Mouse (Mus musculus): Measurements from ENCODE around the gene Anxa1.

Gene Anxa1

DNA sequence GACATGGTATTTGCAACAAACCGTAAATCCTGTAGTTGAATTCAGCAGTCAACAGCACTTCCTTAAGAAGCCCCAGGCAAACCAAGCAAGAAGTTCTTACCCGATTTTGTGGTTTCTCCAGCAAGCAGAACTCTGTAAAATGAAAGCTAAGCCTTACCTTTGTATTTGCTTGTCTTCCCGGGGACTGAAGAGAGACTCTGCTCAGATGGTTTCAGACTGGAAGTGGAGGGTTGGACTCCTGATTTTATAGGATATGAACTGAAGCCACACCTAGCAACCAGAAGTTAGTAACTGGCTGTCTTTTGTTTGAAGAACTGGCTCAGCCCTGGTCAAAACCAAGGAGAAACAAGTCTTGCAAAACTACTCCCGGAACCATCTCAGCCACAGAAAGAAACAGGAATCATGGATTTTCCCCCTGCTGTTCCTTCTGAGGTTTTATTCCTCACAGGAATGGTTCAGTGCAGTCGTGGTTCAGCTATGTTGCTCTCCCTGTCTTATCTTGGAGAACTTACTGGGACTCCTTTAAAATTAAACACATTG lies at the start of gene Anxa1:
Anxa1 (minus strand) TSS at position 490 of the 540 bp plus-strand sequence.
- no peaks in the 10 kb centered on the region for H3K27me3 ChIP-seq (ENCODE audit: control insufficient read depth, insufficient read depth, low read length, poor library complexity, severe bottlenecking)
- peak; percentile 59 for DNase-seq (ENCODE audit: low read depth, low spot score)
- H3K36me3 ChIP-seq (ENCODE audit: control insufficient read depth, insufficient read depth, low read length, poor library complexity, severe bottlenecking), result no peaks in the 10 kb centered on the region

DNA sequence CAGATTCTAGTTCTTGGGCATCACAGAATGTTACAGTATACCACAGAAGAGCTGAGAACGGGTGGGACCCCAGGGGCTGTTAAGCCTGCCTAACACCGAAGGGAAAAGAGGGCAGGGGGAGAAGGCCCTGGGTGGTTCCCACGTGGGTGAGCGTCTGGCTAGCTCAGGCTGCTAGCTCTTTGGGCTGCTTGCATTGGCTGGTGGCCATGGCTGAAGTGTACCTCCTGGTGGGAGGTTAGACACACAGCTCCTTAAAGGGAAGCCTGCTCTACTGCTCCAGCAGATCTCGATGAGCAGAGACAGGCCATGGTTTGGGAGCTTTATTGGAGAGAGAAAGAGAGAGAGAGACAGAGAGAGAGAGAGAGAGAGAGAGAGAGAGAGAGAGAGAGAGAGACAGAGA lies 46.3 kb upstream of the Anxa1 start:
- Histone ChIP-seq H3K36me3 (ENCODE audit: control insufficient read depth, insufficient read depth, low read length, poor library complexity, severe bottlenecking) (no peaks in the 10 kb centered on the region), H3K27me3 (ENCODE audit: control insufficient read depth, insufficient read depth, low read length, poor library complexity, severe bottlenecking) (no peaks in the 10 kb centered on the region)
- no peak for DNase-seq (ENCODE audit: low read depth, low spot score)

DNA sequence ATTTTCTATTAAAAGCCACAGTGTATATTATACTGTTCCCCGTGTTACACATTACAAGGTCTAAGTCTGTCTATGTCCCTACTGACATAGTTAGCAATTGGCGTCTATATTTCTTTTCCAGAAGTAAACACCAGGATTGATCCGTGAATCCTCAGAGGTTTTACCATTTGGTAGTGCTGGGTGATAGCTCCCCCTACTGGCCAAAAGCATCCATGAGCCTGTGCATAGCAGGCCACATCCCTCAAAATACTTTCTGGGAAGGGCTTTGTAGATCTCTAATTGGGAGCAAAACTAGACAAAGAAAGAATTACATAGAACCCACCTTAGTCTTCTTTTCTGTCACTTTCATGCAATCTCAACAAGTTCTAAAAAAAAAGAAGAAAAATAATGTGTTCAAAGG lies 43.8 kb upstream of the Anxa1 start:
- Histone ChIP-seq H3K36me3 (ENCODE audit: control insufficient read depth, insufficient read depth, low read length, poor library complexity, severe bottlenecking) (no peaks in the 10 kb centered on the region), H3K27me3 (ENCODE audit: control insufficient read depth, insufficient read depth, low read length, poor library complexity, severe bottlenecking) (no peaks in the 10 kb centered on the region)
- peak; percentile 78 for DNase-seq (ENCODE audit: low read depth, low spot score)

DNA sequence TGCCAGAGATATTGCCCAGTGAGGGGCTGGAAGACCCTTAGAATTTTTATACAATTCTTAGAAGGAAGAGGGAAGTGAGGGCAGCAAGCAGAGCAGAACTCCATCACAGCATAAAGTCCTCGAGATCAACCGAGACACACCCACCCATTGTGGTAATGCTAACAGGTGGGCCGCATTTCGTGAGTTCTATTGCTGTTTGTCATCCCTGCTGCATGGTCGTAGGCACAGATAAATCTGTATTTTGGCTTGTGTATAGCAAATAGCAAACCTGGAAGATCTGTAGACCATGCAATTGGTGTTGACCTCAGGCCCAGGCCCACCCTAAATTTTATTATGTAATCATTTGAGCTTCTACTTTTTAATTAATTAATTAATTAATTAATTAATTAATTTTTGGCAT lies 43.2 kb upstream of the Anxa1 start:
- no peaks in the 10 kb centered on the region for H3K27me3 ChIP-seq (ENCODE audit: control insufficient read depth, insufficient read depth, low read length, poor library complexity, severe bottlenecking)
- no peak for DNase-seq (ENCODE audit: low read depth, low spot score)
- H3K36me3 ChIP-seq (ENCODE audit: control insufficient read depth, insufficient read depth, low read length, poor library complexity, severe bottlenecking), result no peaks in the 10 kb centered on the region

DNA sequence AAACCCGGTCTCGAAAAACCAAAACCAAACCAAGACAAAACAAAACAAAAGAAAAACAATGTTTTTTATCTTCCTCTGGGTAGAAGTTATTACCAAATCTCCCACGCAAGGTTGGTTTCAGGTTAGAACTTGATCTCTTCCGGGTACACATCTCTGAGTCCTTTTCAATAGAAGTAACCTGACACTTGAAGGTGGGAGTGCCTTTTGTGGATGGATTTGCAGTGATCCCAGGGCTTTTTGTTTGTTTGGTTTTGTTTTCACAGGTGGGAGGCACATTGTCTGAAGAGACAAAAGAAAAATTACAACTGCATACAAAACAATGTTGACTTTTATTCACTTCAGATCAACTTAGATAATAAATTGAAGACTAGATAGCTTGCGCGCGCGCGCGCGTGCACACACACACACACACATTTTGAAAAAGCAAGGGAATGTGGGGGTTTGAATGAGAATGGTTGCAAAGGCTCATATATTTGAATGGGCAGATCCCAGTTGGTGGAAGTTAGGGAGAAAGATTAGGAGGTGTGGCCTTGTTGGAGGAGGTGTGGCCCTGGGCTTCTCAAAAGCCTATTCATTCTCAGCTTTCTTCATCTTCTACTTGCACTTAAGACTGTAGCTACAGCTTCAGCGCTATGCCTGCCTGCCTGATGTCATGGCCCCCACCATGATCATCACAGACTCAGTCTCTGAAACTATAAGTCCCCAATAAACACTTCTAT lies 35.9 kb upstream of the Anxa1 start:
- Histone ChIP-seq H3K36me3 (ENCODE audit: control insufficient read depth, insufficient read depth, low read length, poor library complexity, severe bottlenecking) (no peaks in the 10 kb centered on the region), H3K27me3 (ENCODE audit: control insufficient read depth, insufficient read depth, low read length, poor library complexity, severe bottlenecking) (no peaks in the 10 kb centered on the region)
- no peak for DNase-seq (ENCODE audit: low read depth, low spot score)

DNA sequence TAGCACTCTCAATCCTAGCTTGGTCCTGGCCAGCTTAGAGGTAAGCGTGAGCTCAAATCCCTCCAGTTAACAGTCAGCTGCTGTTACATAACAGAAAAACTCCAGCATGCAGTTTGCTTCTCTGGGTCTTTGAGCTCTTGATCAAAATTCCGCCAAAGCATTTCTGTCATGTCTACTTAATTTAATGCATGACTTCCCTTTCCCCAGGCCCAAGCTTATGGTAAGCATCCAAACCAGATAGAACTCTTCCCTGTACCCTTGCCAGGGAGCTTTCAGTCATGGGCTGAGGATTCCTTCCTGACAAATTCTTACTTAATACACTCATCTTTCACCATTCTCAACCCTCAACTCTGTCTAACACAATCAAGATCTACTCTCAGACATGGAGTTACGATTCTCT lies 20.5 kb upstream of the Anxa1 start:
- DNase-seq (ENCODE audit: low read depth, low spot score), result no peak
- no peaks in the 10 kb centered on the region for H3K27me3 ChIP-seq (ENCODE audit: control insufficient read depth, insufficient read depth, low read length, poor library complexity, severe bottlenecking)
- H3K36me3 ChIP-seq (ENCODE audit: control insufficient read depth, insufficient read depth, low read length, poor library complexity, severe bottlenecking), result no peaks in the 10 kb centered on the region

DNA sequence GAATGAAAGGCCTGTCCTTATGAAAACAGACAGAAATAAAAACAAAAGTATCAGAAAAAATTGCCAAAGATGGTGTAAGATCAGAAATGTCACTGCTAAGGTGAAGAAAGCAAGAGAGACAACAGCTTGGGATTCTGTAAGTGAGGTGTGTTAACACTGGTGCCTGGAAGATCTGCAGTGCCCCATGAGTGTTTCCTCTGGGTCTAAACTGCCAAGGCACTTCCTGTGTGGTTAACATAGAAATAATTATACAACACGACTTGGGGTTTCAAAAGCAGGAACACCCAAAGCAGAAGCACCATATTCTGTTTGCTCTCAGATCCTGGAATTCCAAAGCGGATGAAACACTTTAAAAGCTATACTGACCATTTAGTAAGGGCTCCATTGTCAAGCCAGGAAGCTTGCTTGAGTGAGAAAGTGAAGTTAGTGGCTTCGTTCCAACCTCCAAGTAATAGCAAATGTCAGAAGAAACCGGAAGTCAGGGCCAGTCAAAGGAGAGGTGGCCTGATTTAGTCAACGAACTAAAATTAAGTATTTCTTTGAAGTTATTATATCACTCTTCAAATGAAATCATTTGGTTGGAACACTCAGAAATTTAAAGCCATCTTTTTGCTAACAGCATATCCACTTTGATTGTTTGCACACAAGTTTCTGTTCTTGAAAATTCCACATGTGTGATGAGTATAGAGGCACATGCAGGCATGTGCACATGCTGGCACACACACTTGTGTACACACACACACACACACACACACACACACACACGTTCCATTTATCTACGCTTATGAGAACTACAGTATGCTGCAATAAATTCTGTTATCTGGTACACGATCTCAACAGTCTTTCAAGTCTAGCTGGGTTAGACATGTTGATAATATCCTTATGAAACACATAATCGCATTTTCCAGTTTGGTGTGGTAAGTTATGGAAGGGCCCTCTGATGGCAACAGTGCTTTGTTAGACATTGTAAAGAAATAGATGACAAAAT lies 19.1 kb upstream of the Anxa1 start:
- Histone ChIP-seq H3K27me3 (ENCODE audit: control insufficient read depth, insufficient read depth, low read length, poor library complexity, severe bottlenecking) (no peaks in the 10 kb centered on the region), H3K36me3 (ENCODE audit: control insufficient read depth, insufficient read depth, low read length, poor library complexity, severe bottlenecking) (no peaks in the 10 kb centered on the region)
- peak; percentile 36 for DNase-seq (ENCODE audit: low read depth, low spot score)

DNA sequence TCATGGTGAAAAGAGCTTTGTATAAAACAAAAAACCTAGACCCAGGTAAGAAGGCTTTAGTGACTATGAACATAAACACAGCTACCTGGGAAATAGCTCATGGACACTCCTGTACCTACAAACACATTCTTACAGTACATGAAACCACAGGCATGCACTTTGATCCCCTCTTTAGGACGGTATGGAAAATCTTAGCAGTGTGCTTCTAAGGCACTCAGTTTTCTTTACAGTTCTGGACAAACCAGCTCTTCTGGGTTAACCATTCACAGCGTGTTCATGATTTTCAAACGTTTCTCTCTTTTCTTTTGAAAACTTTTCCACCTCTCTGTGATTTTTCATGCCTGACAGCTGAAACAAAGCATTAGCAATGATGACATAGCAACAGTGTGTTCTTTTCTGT lies 15.7 kb upstream of the Anxa1 start:
- Histone ChIP-seq H3K36me3 (ENCODE audit: control insufficient read depth, insufficient read depth, low read length, poor library complexity, severe bottlenecking) (no peaks in the 10 kb centered on the region), H3K27me3 (ENCODE audit: control insufficient read depth, insufficient read depth, low read length, poor library complexity, severe bottlenecking) (no peaks in the 10 kb centered on the region)
- no peak for DNase-seq (ENCODE audit: low read depth, low spot score)

DNA sequence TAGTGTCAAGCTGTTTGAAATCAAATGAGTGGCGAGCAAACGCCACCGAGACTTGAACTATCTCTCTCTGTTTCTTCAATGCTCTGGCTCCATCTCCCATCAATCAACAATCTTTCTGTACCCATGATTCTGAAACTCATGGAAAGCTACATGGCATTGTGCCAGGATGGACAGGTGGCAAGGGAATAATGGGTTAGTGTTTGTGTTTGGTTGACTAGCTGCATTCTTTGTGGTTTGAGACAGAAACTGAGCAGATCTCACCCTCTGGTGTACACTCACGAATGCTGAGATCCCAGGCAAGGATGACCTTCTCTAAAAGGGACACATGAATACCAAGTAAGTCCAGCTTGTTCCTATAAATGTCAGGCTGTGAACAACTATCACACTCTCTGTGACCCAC lies 14.3 kb upstream of the Anxa1 start:
- no peak for DNase-seq (ENCODE audit: low read depth, low spot score)
- Histone ChIP-seq H3K27me3 (ENCODE audit: control insufficient read depth, insufficient read depth, low read length, poor library complexity, severe bottlenecking) (no peaks in the 10 kb centered on the region), H3K36me3 (ENCODE audit: control insufficient read depth, insufficient read depth, low read length, poor library complexity, severe bottlenecking) (no peaks in the 10 kb centered on the region)

DNA sequence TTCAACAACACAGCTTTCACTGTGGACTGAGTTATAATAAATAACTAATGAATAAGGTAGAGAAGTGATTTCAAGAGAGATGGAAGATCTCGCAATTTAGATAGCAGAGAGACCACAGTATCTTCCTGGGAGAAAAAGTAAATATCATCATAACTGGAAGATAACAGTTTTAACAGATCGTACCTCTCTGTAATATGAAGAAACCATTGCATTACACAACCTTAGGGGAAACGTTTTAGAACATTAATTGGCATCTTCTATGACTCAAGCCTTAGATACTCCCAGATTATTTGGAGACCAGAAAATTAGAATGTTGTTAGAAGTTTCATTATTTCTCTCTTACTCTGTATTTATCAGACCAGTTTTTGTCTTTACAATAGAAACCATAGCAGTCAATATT lies 13.0 kb upstream of the Anxa1 start:
- Histone ChIP-seq H3K36me3 (ENCODE audit: control insufficient read depth, insufficient read depth, low read length, poor library complexity, severe bottlenecking) (no peaks in the 10 kb centered on the region), H3K27me3 (ENCODE audit: control insufficient read depth, insufficient read depth, low read length, poor library complexity, severe bottlenecking) (no peaks in the 10 kb centered on the region)
- DNase-seq (ENCODE audit: low read depth, low spot score), result no peak

DNA sequence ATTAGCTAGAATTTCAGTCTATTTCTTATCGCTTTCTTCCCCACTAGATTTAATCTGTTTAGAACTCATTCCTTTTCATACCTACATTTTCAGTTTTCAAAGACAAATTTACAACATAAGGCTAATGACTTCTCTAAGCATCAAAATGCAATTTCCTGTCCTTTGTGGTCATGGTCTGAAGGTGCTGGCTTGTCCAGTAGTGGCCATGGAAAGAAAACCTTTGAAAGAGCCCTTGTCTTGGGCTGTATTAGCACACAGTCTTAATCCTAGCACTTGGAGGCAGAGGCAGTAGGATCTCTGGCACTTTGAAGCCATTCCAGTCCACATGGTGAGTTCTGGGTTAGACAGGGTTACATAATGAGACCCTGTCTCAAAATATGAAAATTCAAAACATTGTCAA lies 12.5 kb upstream of the Anxa1 start:
- no peaks in the 10 kb centered on the region for H3K36me3 ChIP-seq (ENCODE audit: control insufficient read depth, insufficient read depth, low read length, poor library complexity, severe bottlenecking)
- DNase-seq (ENCODE audit: low read depth, low spot score), result no peak
- no peaks in the 10 kb centered on the region for H3K27me3 ChIP-seq (ENCODE audit: control insufficient read depth, insufficient read depth, low read length, poor library complexity, severe bottlenecking)

DNA sequence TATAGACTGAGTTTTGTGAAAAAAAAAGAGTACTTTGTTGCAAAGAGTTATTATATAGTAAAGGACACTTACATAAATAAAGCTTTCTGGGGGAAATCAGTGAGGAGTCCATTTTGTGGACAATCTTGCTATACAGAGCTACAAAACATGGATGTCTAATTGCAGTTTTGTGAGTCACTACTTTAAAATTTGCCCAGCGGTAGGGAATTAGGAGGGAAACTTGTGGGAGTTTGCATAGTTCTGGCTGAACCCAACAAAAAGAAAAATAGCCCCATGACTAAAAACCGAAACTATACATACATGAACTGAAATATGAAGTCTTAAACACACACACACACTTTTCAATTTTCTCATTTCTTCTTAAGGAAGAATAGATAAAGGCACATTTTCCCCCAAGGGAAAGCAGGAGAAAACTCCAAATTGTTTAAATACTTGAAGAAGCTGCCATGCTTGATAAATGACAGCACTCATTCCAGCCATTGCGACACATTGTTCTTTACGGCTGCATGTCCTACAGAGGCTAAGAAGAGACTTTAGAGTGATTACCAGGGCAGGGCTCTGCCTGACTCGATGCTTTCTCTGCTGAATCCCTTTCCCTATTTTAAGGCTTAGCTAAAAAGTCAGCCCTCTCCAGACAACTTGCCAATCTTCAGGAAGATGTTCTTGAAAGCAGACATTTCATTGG lies 11.9 kb upstream of the Anxa1 start:
- Histone ChIP-seq H3K36me3 (ENCODE audit: control insufficient read depth, insufficient read depth, low read length, poor library complexity, severe bottlenecking) (no peaks in the 10 kb centered on the region), H3K27me3 (ENCODE audit: control insufficient read depth, insufficient read depth, low read length, poor library complexity, severe bottlenecking) (no peaks in the 10 kb centered on the region)
- no peak for DNase-seq (ENCODE audit: low read depth, low spot score)

DNA sequence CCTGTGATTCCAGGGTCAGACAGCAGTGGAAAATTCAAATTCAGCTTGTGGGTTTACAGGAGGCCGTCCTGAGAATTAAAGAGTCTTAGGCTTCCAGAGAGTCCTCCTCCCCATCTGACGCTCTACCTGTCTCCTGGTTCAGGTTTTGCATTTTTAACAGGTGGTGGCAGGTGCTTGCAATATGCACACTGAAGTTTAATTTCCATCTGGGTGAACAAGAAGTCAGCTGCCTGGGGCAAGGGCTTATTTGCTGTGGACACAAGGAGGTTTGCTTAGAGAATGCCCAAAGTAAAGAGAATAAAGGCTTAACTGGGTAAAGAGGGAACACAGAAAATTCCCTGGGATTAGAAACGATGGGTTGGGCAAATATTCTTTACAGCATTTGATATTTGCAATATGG lies 11.2 kb upstream of the Anxa1 start:
- H3K36me3 ChIP-seq (ENCODE audit: control insufficient read depth, insufficient read depth, low read length, poor library complexity, severe bottlenecking), result no peaks in the 10 kb centered on the region
- no peaks in the 10 kb centered on the region for H3K27me3 ChIP-seq (ENCODE audit: control insufficient read depth, insufficient read depth, low read length, poor library complexity, severe bottlenecking)
- no peak for DNase-seq (ENCODE audit: low read depth, low spot score)

DNA sequence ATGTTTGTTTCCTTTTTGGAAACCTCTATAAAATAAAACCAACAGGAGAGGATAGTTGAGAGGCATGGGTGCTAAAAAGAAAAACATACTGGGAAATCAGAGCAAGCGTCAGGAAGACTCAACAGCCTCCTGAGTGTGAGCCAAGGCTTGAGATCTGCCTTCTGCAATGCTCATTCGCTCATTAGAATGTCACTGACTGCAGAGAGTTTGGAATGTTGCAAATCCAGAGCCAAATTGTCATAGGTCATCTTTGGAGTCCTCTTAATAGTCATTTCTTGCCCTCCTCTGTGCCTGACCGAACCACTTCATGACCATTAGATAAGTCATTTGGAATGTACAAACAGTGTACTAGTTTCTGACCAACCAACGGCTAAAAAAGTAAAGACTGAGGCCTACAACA lies 8.4 kb upstream of the Anxa1 start:
- DNase-seq (ENCODE audit: low read depth, low spot score), result no peak
- Histone ChIP-seq H3K27me3 (ENCODE audit: control insufficient read depth, insufficient read depth, low read length, poor library complexity, severe bottlenecking) (no peaks in the 10 kb centered on the region), H3K36me3 (ENCODE audit: control insufficient read depth, insufficient read depth, low read length, poor library complexity, severe bottlenecking) (no peaks in the 10 kb centered on the region)

DNA sequence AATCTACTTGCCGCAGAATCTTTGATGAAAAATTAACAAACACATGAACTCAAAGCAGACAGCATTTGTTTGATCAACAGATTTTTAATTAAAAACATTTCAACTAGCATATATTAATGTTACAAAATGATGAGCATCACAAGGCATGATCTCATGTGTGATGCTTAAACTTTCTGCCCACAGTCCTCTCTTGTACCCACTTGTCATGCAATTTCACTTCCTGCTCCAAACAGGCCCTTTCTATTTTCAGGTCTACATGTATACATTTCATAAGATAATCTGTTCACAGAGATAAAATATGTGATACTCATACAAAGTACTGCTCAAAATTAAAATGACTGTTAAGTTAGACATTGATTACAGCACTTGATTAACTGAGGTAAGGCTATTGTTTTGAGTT lies 6.3 kb upstream of the Anxa1 start:
- DNase-seq (ENCODE audit: low read depth, low spot score), result peak; percentile 28
- Histone ChIP-seq H3K27me3 (ENCODE audit: control insufficient read depth, insufficient read depth, low read length, poor library complexity, severe bottlenecking) (no peaks in the 10 kb centered on the region), H3K36me3 (ENCODE audit: control insufficient read depth, insufficient read depth, low read length, poor library complexity, severe bottlenecking) (no peaks in the 10 kb centered on the region)

Measured in splenic B cell, adult 2 months (primary cell).